Mouse (Mus musculus): ENCODE measurements around the gene Chchd3. TPM values are rescaled to one million over a fixed set of nuclear protein-coding genes. Genes with fewer than 3 reads are reported as not detected.

Gene Chchd3
- polyA plus RNA-seq, 1 experiment from 2014 or later, result 78.8 TPM

GRCm38 (mm10) chr6:33031631-33032030, 28.4 kb downstream of the Chchd3 start:
- Histone ChIP-seq H3K27ac (ENCODE audit: low read depth) (no peak overlapping the region), H3K27me3 (ENCODE audit: insufficient read depth, low read length) (no peaks in the 10 kb centered on the region), H3K4me1 (ENCODE audit: insufficient read depth) (no peaks in the 10 kb centered on the region), H3K9me3 (ENCODE audit: low read length) (no peaks in the 10 kb centered on the region), H3K4me2 (ENCODE audit: low read depth, low read length) (no peak overlapping the region), H3K36me3 (replicated peaks; ENCODE audit: insufficient read depth, low read length) (0 out of 2 replicates have a peak, but pooled peaks cover 2% of the 10 kb centered on the region), H3K4me3 (ENCODE audit: low read depth, low read length) (no peak overlapping the region), H3K9ac (replicated peaks) (no peak overlapping the region)
- TF ChIP-seq EP300 (IDR thresholded peaks at IDR 0.05; ENCODE audit: low read depth) (no peak), CTCF (IDR thresholded peaks at IDR 0.05; ENCODE audit: low read depth) (no peak)
- DNase-seq (no peak), ATAC-seq (no peak)
- WGBS (ENCODE audit: insufficient replicate concordance), result 69% methylated on average over 2 of the region's 2 CpGs

GRCm38 (mm10) chr6:33028296-33028695, 31.8 kb downstream of the Chchd3 start:
- ATAC-seq (no peak), DNase-seq (no peak)
- Histone ChIP-seq H3K4me3 (ENCODE audit: low read depth, low read length) (no peak overlapping the region), H3K36me3 (replicated peaks; ENCODE audit: insufficient read depth, low read length) (0 out of 2 replicates have a peak, but pooled peaks cover 2% of the 10 kb centered on the region), H3K4me2 (ENCODE audit: low read depth, low read length) (no peak overlapping the region), H3K9ac (replicated peaks) (no peak overlapping the region), H3K27ac (ENCODE audit: low read depth) (no peak overlapping the region), H3K27me3 (ENCODE audit: insufficient read depth, low read length) (no peaks in the 10 kb centered on the region), H3K9me3 (ENCODE audit: low read length) (no peaks in the 10 kb centered on the region), H3K4me1 (ENCODE audit: insufficient read depth) (no peaks in the 10 kb centered on the region)
- 88% methylated on average over 6 of the region's 6 CpGs for WGBS (ENCODE audit: insufficient replicate concordance)
- TF ChIP-seq EP300 (IDR thresholded peaks at IDR 0.05; ENCODE audit: low read depth), result no peak
- TF ChIP-seq CTCF (IDR thresholded peaks at IDR 0.05; ENCODE audit: low read depth), result no peak

GRCm38 (mm10) chr6:33025041-33025440, 35.0 kb downstream of the Chchd3 start:
- no peaks in the 10 kb centered on the region for H3K9me3 ChIP-seq (ENCODE audit: low read length)
- H3K36me3 ChIP-seq (replicated peaks; ENCODE audit: insufficient read depth, low read length), result no peaks in the 10 kb centered on the region
- no peak overlapping the region for H3K4me3 ChIP-seq (ENCODE audit: low read depth, low read length)
- no peak overlapping the region for H3K27ac ChIP-seq (ENCODE audit: low read depth)
- 85% methylated on average over 2 of the region's 2 CpGs for WGBS (ENCODE audit: insufficient replicate concordance)
- no peak for ATAC-seq
- no peaks in the 10 kb centered on the region for H3K27me3 ChIP-seq (ENCODE audit: insufficient read depth, low read length)
- TF ChIP-seq CTCF (IDR thresholded peaks at IDR 0.05; ENCODE audit: low read depth) (no peak), EP300 (IDR thresholded peaks at IDR 0.05; ENCODE audit: low read depth) (no peak)
- H3K4me2 ChIP-seq (ENCODE audit: low read depth, low read length), result no peak overlapping the region
- H3K4me1 ChIP-seq (ENCODE audit: insufficient read depth), result no peaks in the 10 kb centered on the region
- no peak for DNase-seq
- H3K9ac ChIP-seq (replicated peaks), result no peak overlapping the region

GRCm38 (mm10) chr6:33004607-33005006, 55.5 kb downstream of the Chchd3 start:
- H3K27ac ChIP-seq (ENCODE audit: low read depth), result no peak overlapping the region
- 68% methylated on average over 3 of the region's 3 CpGs for WGBS (ENCODE audit: insufficient replicate concordance)
- no peak for ATAC-seq

GRCm38 (mm10) chr6:33002988-33003387, 57.1 kb downstream of the Chchd3 start:
- WGBS (ENCODE audit: insufficient replicate concordance), result 59% methylated on average over 1 of the region's 1 CpGs
- Histone ChIP-seq H3K27me3 (ENCODE audit: insufficient read depth, low read length) (no peaks in the 10 kb centered on the region), H3K9ac (replicated peaks) (no peak overlapping the region), H3K4me1 (ENCODE audit: insufficient read depth) (no peaks in the 10 kb centered on the region; the same call in 1 of the 2 replicates), H3K4me3 (ENCODE audit: low read depth, low read length) (no peak overlapping the region), H3K4me2 (ENCODE audit: low read depth, low read length) (no peak overlapping the region), H3K36me3 (replicated peaks; ENCODE audit: insufficient read depth, low read length) (no peaks in the 10 kb centered on the region), H3K27ac (ENCODE audit: low read depth) (no peak overlapping the region), H3K9me3 (ENCODE audit: low read length) (no peaks in the 10 kb centered on the region)
- TF ChIP-seq EP300 (IDR thresholded peaks at IDR 0.05; ENCODE audit: low read depth) (no peak), CTCF (IDR thresholded peaks at IDR 0.05; ENCODE audit: low read depth) (no peak)
- DNase-seq, result no peak
- ATAC-seq, result no peak

More at GRCm38 (mm10) chr6:33004607-33005006, 55.5 kb downstream of the Chchd3 start:
- H3K27me3 ChIP-seq (ENCODE audit: insufficient read depth, low read length), result no peaks in the 10 kb centered on the region
- no peak overlapping the region for H3K9ac ChIP-seq (replicated peaks)
- H3K4me2 ChIP-seq (ENCODE audit: low read depth, low read length), result no peak overlapping the region
- DNase-seq, result no peak
- no peaks in the 10 kb centered on the region; the same call in 1 of the 2 replicates for H3K4me1 ChIP-seq (ENCODE audit: insufficient read depth)
- no peak overlapping the region for H3K4me3 ChIP-seq (ENCODE audit: low read depth, low read length)
- H3K9me3 ChIP-seq (ENCODE audit: low read length), result no peaks in the 10 kb centered on the region
- 0 out of 2 replicates have a peak, but pooled peaks cover 3% of the 10 kb centered on the region for H3K36me3 ChIP-seq (replicated peaks; ENCODE audit: insufficient read depth, low read length)
- TF ChIP-seq CTCF (IDR thresholded peaks at IDR 0.05; ENCODE audit: low read depth), result no peak
- TF ChIP-seq EP300 (IDR thresholded peaks at IDR 0.05; ENCODE audit: low read depth), result no peak

- no peak for ATAC-seq
- DNase-seq, result no peak
- Histone ChIP-seq H3K9ac (replicated peaks) (no peak overlapping the region), H3K27ac (ENCODE audit: low read depth) (no peak overlapping the region), H3K9me3 (ENCODE audit: low read length) (no peaks in the 10 kb centered on the region), H3K4me1 (ENCODE audit: insufficient read depth) (no peaks in the 10 kb centered on the region; the same call in 1 of the 2 replicates), H3K27me3 (ENCODE audit: insufficient read depth, low read length) (no peaks in the 10 kb centered on the region), H3K4me3 (ENCODE audit: low read depth, low read length) (no peak overlapping the region), H3K36me3 (replicated peaks; ENCODE audit: insufficient read depth, low read length) (no peaks in the 10 kb centered on the region), H3K4me2 (ENCODE audit: low read depth, low read length) (no peak overlapping the region)
- TF ChIP-seq EP300 (IDR thresholded peaks at IDR 0.05; ENCODE audit: low read depth) (no peak), CTCF (IDR thresholded peaks at IDR 0.05; ENCODE audit: low read depth) (no peak)
- 84% methylated on average over 15 of the region's 15 CpGs for WGBS (ENCODE audit: insufficient replicate concordance)
These were observed 58.8 kb downstream of the Chchd3 start for GRCm38 (mm10) chr6:33001271-33001670.
